Mouse (Mus musculus) CH12.LX (cell line): ENCODE results near the gene Dtx3. TPM values are rescaled to one million over a fixed set of nuclear protein-coding genes. Genes with fewer than 3 reads are reported as not detected.

ENCODE experiments used
- DNase-seq: peaks from one replicate; pipeline ENCODE4 v3.0.0-alpha.2; 2013; ENCODE audit errors: extremely low read depth
- H3K27ac ChIP-seq: 2 replicates; pipeline ENCODE4 v1.5.1; 2012; ENCODE audit warnings: low read depth, mild to moderate bottlenecking, control low read depth, moderate library complexity; ENCODE audit not compliant: insufficient read depth
- H3K27me3 ChIP-seq: replicated peaks from 2 replicates; pipeline ENCODE3; 2012; ENCODE audit warnings: inconsistent platforms
- H3K36me3 ChIP-seq, 2 experiments: replicated peaks in 1 of 2; 2 replicates each; pipeline versions ENCODE3 to v1.6.1; 2012; ENCODE audit warnings: inconsistent platforms in 1 of 2, low read length in 1 of 2, mild to moderate bottlenecking in 1 of 2, mixed read lengths in 1 of 2, moderate library complexity in 1 of 2; ENCODE audit not compliant: control insufficient read depth in 1 of 2, insufficient read depth in 1 of 2
- H3K4me1 ChIP-seq, 2 experiments: 2 replicates each; pipeline ENCODE4 v1.6.1; 2012; ENCODE audit warnings: inconsistent platforms in 1 of 2, moderate library complexity in 1 of 2; ENCODE audit not compliant: insufficient read depth in 2 of 2, control insufficient read depth in 1 of 2
- H3K4me2 ChIP-seq: 2 replicates; pipeline ENCODE4 v1.6.1; 2012; ENCODE audit warnings: low read depth, mild to moderate bottlenecking, control low read depth; ENCODE audit not compliant: poor library complexity, insufficient read depth, severe bottlenecking
- H3K4me3 ChIP-seq, 3 experiments: fragments of 150-350 bp in 1 of 3; sonication (generic) in 1 of 3; replicated peaks in 1 of 3; 2 replicates each; pipeline versions ENCODE3 to v1.5.1; 2011 to 2012; ENCODE audit warnings: low read depth in 2 of 3, low read length in 2 of 3, mild to moderate bottlenecking in 2 of 3, moderate library complexity in 2 of 3, control low read depth in 1 of 3, improper control_type of control experiment in 1 of 3, inconsistent platforms in 1 of 3, mixed read lengths in 1 of 3; ENCODE audit not compliant: poor library complexity in 1 of 3
- H3K79me2 ChIP-seq: replicated peaks from 2 replicates; pipeline ENCODE4 v1.6.1; 2012; ENCODE audit warnings: mild to moderate bottlenecking, moderate library complexity; ENCODE audit not compliant: control insufficient read depth, poor library complexity, insufficient read depth, severe bottlenecking; ENCODE audit errors: extremely low read depth
- H3K9ac ChIP-seq: 2 replicates; pipeline ENCODE4 v1.6.1; 2012; ENCODE audit warnings: low read depth, mild to moderate bottlenecking, control low read depth, moderate library complexity; ENCODE audit not compliant: insufficient read depth
- H3K9me3 ChIP-seq: replicated peaks from 2 replicates; pipeline ENCODE3; 2012; ENCODE audit warnings: low read length, inconsistent platforms, mixed read lengths
- CHD1 ChIP-seq: IDR thresholded peaks from 2 replicates; pipeline ENCODE4 v1.6.1; 2012; ENCODE audit warnings: low read depth, low read length, improper control_type of control experiment, inconsistent platforms
- E2F4 ChIP-seq: IDR thresholded peaks from 2 replicates; pipeline ENCODE4 v1.6.1; 2011; ENCODE audit warnings: low read depth, low read length, improper control_type of control experiment; ENCODE audit not compliant: insufficient replicate concordance
- EP300 ChIP-seq: IDR thresholded peaks from 2 replicates; pipeline ENCODE4 v1.6.1; 2011; ENCODE audit warnings: low read length, improper control_type of control experiment
- ETS1 ChIP-seq: conservative IDR thresholded peaks from 2 replicates; pipeline ENCODE4 v1.6.1; 2012; ENCODE audit warnings: low read depth, mild to moderate bottlenecking, inconsistent platforms, low read length, improper control_type of control experiment, moderate library complexity
- IRF4 ChIP-seq: IDR thresholded peaks from 2 replicates; pipeline ENCODE4 v1.6.1; 2014; ENCODE audit warnings: low read depth, mild to moderate bottlenecking, inconsistent platforms, low read length, improper control_type of control experiment
- MAFK ChIP-seq: IDR thresholded peaks from 2 replicates; pipeline ENCODE4 v1.6.1; 2011; ENCODE audit warnings: low read length, improper control_type of control experiment; ENCODE audit not compliant: insufficient replicate concordance
- MAX ChIP-seq: IDR thresholded peaks from 2 replicates; pipeline ENCODE4 v1.6.1; 2011; ENCODE audit warnings: low read length, improper control_type of control experiment
- MEF2A ChIP-seq: IDR thresholded peaks from 2 replicates; pipeline ENCODE4 v1.6.1; 2014; ENCODE audit warnings: low read depth, mild to moderate bottlenecking, inconsistent platforms, low read length, improper control_type of control experiment, borderline replicate concordance
- NRF1 ChIP-seq: IDR thresholded peaks from 2 replicates; pipeline ENCODE4 v1.6.1; 2014; ENCODE audit warnings: low read depth, mild to moderate bottlenecking, inconsistent platforms, low read length, improper control_type of control experiment, moderate library complexity
- PAX5 ChIP-seq: IDR thresholded peaks from 2 replicates; pipeline ENCODE4 v1.6.1; 2012; ENCODE audit warnings: low read length, inconsistent platforms, mixed read lengths
- POLR2A ChIP-seq: IDR thresholded peaks from 2 replicates; pipeline ENCODE4 v1.6.1; 2011; ENCODE audit warnings: low read depth, mild to moderate bottlenecking, improper control_type of control experiment, low read length
- POLR2AphosphoS2 ChIP-seq: IDR thresholded peaks from 2 replicates; pipeline ENCODE4 v1.6.1; 2011; ENCODE audit warnings: low read depth, low read length, improper control_type of control experiment
- RAD21 ChIP-seq: IDR thresholded peaks from 2 replicates; pipeline ENCODE4 v1.6.1; 2011; ENCODE audit warnings: low read depth, mild to moderate bottlenecking, low read length, improper control_type of control experiment, moderate library complexity
- RCOR1 ChIP-seq: conservative IDR thresholded peaks from 2 replicates; pipeline ENCODE4 v1.6.1; 2012; ENCODE audit warnings: low read depth, mild to moderate bottlenecking, inconsistent platforms, low read length, improper control_type of control experiment
- SMC3 ChIP-seq: IDR thresholded peaks from 2 replicates; pipeline ENCODE4 v1.6.1; 2011; ENCODE audit warnings: low read depth, low read length, improper control_type of control experiment
- TBP ChIP-seq: conservative IDR thresholded peaks from 2 replicates; pipeline ENCODE4 v1.6.1; 2011; ENCODE audit warnings: low read depth, low read length, improper control_type of control experiment
- TCF12 ChIP-seq: IDR thresholded peaks from 2 replicates; pipeline ENCODE4 v1.6.1; 2014; ENCODE audit warnings: low read depth, mild to moderate bottlenecking, inconsistent platforms, low read length, improper control_type of control experiment
- USF1 ChIP-seq: IDR thresholded peaks from 2 replicates; pipeline ENCODE4 v1.6.1; 2014; ENCODE audit warnings: low read depth, mild to moderate bottlenecking, inconsistent platforms, low read length, improper control_type of control experiment
- ZC3H11A ChIP-seq: IDR thresholded peaks from 2 replicates; pipeline ENCODE4 v1.6.1; 2012; ENCODE audit warnings: low read depth, mild to moderate bottlenecking, inconsistent platforms, low read length, improper control_type of control experiment
- ZMIZ1 ChIP-seq: IDR thresholded peaks from 2 replicates; pipeline ENCODE4 v1.6.1; 2012; ENCODE audit warnings: low read depth, mild to moderate bottlenecking, inconsistent platforms, low read length, improper control_type of control experiment
- ZNF384 ChIP-seq: IDR thresholded peaks from 2 replicates; pipeline ENCODE4 v1.6.1; 2012; ENCODE audit warnings: low read depth, low read length, improper control_type of control experiment, inconsistent platforms
- dilution Hi-C: fragments of 300-500 bp; cut with MboI; formaldehyde crosslinking; loops from 2 replicates; pipeline ENCODE4 v1.14.3; 2020; ENCODE audit warnings: low sequenced_read_pairs; ENCODE audit not compliant: extremely low pct_unique_long_range_greater_than_20kb, extremely low pct_ligation_motif_present
- in situ Hi-C: fragments of 300-500 bp; cut with MboI; formaldehyde crosslinking; loops from 3 replicates; pipeline ENCODE4 v1.14.3; 2019; ENCODE audit warnings: low sequenced_read_pairs, low pct_ligation_motif_present, low pct_unique_long_range_greater_than_20kb, mixed read lengths
- polyA plus RNA-seq: library from polyadenylated mRNA; unstranded; fragments of >175 nt; gene quantifications from 2 replicates; pipeline ENCODE4 v1.2.1, GENCODE M21; 2012; ENCODE audit warnings: low read depth; ENCODE audit not compliant: insufficient read length
- total RNA-seq, 2 experiments: library from RNA; depleted of rRNA; stranded (reverse); fragments of 300-350 nt in 1 of 2; fragments of >200 nt in 1 of 2; gene quantifications; 2 replicates each; pipeline ENCODE4 v1.2.3; 2012 to 2014

Dtx3 gene
- total and polyA plus RNA-seq, 3 experiments: 18.9 to 51.2 (median 27.6) TPM

GRCm38 (mm10) chr10:127218339-127218738, 22.8 kb upstream of the Dtx3 start:
- H3K9ac ChIP-seq: no peak overlapping the region
- H3K79me2 ChIP-seq: no peaks in the 10 kb centered on the region
- DNase-seq: no peak
- H3K36me3 ChIP-seq: no peaks in the 10 kb centered on the region
- dilution Hi-C loops (no loop called here), in situ Hi-C loops (no loop called here)
- H3K4me3 ChIP-seq: no peak overlapping the region
- H3K27ac ChIP-seq: no peak overlapping the region
- TF ChIP-seq E2F4 (no peak), SMC3 (no peak), RAD21 (no peak), POLR2A (no peak), ZMIZ1 (no peak), ZNF384 (no peak), RCOR1 (no peak), EP300 (no peak), MAFK (no peak), NRF1 (no peak), MEF2A (no peak), ZC3H11A (no peak), TCF12 (no peak), IRF4 (no peak), TBP (no peak), PAX5 (no peak), USF1 (no peak), CHD1 (no peak), MAX (no peak), ETS1 (no peak)
- peaks cover 7% of the 10 kb centered on the region for H3K9me3 ChIP-seq
- H3K4me2 ChIP-seq: no peak overlapping the region
- H3K4me1 ChIP-seq: peaks cover 0 to 7% of the 10 kb centered on the region in 2 experiments; a peak in 1 of 4 replicates
- no peaks in the 10 kb centered on the region for H3K27me3 ChIP-seq

- in situ Hi-C loops (no loop called here), dilution Hi-C loops (no loop called here)
- Histone ChIP-seq H3K27ac (no peak overlapping the region), H3K4me2 (no peak overlapping the region), H3K9ac (no peak overlapping the region), H3K4me1 (peaks cover 0 to 5% of the 10 kb centered on the region in 2 experiments; a peak in 1 of 4 replicates), H3K36me3 (no peaks in the 10 kb centered on the region), H3K27me3 (no peaks in the 10 kb centered on the region), H3K9me3 (peaks cover 7% of the 10 kb centered on the region), H3K4me3 (no peak overlapping the region), H3K79me2 (no peaks in the 10 kb centered on the region)
- TF ChIP-seq NRF1: no peak
- no peak for TF ChIP-seq POLR2AphosphoS2
- no peak for DNase-seq
Observed at GRCm38 (mm10) chr10:127217177-127217576, 21.6 kb upstream of the Dtx3 start.
